Mouse (Mus musculus) left cerebral cortex, adult 2 months (tissue): ENCODE data around the gene Gipc3. TPM values are rescaled to one million over a fixed set of nuclear protein-coding genes. Genes with fewer than 3 reads are reported as not detected.

Source experiments
- DNase-seq, 2 experiments: peaks; one replicate each; pipeline ENCODE4 v3.0.0; 2021 to 2022; ENCODE audit warnings: low spot score in 2 of 2, mixed read lengths in 1 of 2; ENCODE audit errors: extremely low spot score in 1 of 2
- H3K27ac ChIP-seq: fragments of 200-600 bp; 2 replicates; pipeline ENCODE4 v1.8.1; 2022
- H3K4me3 ChIP-seq: fragments of 200-600 bp; 2 replicates; pipeline ENCODE4 v1.8.1; 2022
- CTCF ChIP-seq: fragments of 200-600 bp; IDR thresholded peaks from 2 replicates; pipeline ENCODE4 v1.8.1; 2022; ENCODE audit warnings: antibody characterized with exemption, mild to moderate bottlenecking, moderate library complexity
- intact Hi-C: fragments of 180-260 bp; cut with DNase I; formaldehyde crosslinking; loops from one replicate; pipeline ENCODE4 v1.15.1; 2025
- total RNA-seq, 2 experiments: library from RNA; stranded (reverse); gene quantifications; 2 replicates each; pipeline ENCODE4 v1.2.3; 2021

Gipc3 gene
- total RNA-seq, 2 experiments from 2014 or later = 1.7 to 2.1 TPM

- intact Hi-C loops = no loop called here
- H3K27ac ChIP-seq = peak overlapping the region; percentile 98
- H3K4me3 ChIP-seq = no peak overlapping the region
- no peak for DNase-seq
- no peak for TF ChIP-seq CTCF
Observed at GRCm38 (mm10) chr10:81300352-81300907, 42.6 kb downstream of the Gipc3 start.

DNA sequence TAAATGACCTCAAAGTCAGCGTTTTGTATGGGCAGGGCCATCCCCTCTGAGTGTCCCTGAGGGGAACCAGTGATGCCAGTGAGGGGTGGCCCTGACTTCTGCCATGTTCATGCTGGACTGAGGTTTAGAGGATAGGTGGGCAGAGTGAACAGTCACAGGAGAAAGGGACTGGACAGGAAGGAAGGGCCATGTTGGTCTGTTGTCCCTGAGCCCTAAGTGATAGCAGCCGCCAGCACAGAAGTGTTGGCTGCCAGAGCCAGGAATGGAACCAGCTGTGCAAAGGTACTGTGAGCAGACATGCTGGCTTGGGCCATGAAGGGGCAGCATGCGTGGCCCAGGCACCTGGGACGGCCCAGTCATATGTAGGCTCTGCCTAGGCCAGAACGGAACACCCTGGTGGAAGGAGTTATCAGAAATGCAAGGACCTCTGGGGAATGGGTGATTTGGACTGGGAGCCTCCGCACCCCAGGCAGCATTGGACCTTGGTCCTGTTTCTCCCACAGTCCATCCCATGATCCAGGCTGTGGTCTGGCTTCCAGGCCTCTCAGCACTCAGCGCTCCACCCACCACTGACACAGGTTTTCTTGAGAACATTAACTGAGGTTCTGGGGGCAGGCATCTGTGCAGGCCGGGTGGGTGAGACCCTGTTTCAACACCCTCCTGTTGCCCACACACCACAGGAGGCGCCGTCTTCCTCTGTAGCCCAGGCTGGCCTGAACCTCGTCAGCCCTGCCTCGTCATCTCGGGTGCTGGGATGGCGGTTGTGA is 43.3 kb downstream of the Gipc3 start:
- Histone ChIP-seq H3K4me3 (no peak overlapping the region), H3K27ac (peak overlapping the region; percentile 98)
- no peak for DNase-seq
- intact Hi-C loops = no loop called here
- no peak for TF ChIP-seq CTCF

DNA sequence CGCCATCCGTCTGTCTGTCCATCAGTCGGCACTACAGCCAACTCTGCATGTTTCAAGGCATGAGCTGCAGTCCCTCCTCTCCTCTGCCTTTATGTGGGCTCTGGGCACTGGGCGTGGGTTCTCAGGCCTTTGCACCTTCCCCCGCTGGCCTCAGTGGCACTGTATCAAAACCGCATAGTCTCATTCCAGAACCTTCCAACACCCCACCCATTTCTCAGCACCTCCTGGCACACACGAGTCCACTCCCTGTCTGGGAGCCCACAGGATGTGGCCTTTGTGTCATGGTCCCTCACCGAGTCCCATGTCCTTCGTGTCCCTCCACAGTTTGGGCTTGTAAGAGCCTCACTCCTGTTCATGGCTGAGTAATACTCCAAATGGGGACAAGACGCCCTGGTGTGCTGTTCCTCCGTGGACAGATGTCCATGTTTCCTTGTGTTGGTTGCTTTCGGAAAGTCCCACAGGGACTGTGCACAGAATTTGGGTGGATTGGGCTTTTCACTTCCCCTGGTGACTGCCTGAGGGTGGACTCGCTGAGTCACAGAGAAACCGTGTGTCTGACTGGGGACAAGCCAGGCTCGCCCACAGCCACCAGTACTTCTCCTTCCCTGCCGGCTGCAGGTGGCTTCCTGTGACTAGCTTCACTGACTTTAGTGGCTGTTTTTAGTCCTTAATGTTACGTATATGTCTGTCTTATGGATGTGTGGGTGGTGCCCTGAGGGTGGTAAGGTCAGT is 44.5 kb downstream of the Gipc3 start:
- peak; percentile 24 for TF ChIP-seq CTCF
- intact Hi-C loops = no loop called here
- peak; percentile 55 to 78 for DNase-seq
- Histone ChIP-seq H3K4me3 (no peak overlapping the region), H3K27ac (peak overlapping the region; percentile 98)

GRCm38 (mm10) chr10:81297845-81298244 is 45.2 kb downstream of the Gipc3 start:
- H3K27ac ChIP-seq = peak overlapping the region; percentile 98
- intact Hi-C loops = no loop called here
- no peak for TF ChIP-seq CTCF
- DNase-seq = no peak
- no peak overlapping the region for H3K4me3 ChIP-seq

DNA sequence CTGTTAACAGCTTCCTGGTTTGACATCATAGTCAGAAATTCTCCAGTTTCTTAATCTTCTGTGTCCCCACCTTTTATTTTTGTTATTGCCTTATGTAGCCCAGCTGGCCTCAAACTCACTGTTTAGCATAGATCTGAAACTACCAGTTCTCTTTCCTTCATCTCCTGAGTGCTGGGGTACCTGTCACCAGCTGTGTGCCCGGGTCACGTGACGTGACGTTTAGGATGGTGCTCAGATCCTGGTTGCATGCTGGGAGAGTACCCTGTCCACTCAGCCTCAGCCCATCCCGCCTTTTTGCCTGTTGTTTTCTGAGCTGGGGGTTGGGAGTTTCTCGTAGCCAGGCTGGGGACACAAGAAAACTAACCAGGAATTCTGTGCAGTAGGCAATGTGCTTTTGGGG is 45.8 kb downstream of the Gipc3 start:
- no peak for TF ChIP-seq CTCF
- DNase-seq = no peak
- intact Hi-C loops = no loop called here
- Histone ChIP-seq H3K27ac (peak overlapping the region; percentile 98), H3K4me3 (no peak overlapping the region)

- TF ChIP-seq CTCF = no peak
- peak overlapping the region; percentile 98 for H3K27ac ChIP-seq
- intact Hi-C loops = no loop called here
- peak overlapping the region; percentile 96 for H3K4me3 ChIP-seq
- peak in 1 of 2 experiments; percentile 56 for DNase-seq
Observed at GRCm38 (mm10) chr10:81295185-81295584, 47.9 kb downstream of the Gipc3 start.

- Histone ChIP-seq H3K27ac (peak overlapping the region; percentile 98), H3K4me3 (peak overlapping the region; percentile 96)
- intact Hi-C loops = no loop called here
- no peak for DNase-seq
- no peak for TF ChIP-seq CTCF
Observed at GRCm38 (mm10) chr10:81294442-81294841, 48.6 kb downstream of the Gipc3 start.

GRCm38 (mm10) chr10:81293334-81294030 is 49.6 kb downstream of the Gipc3 start:
- intact Hi-C loops = no loop called here
- DNase-seq = no peak
- peak overlapping the region; percentile 96 for H3K4me3 ChIP-seq
- peak overlapping the region; percentile 98 for H3K27ac ChIP-seq
- no peak for TF ChIP-seq CTCF

- DNase-seq = peak; percentile 99 to 100
- peak within 1 kb of the TSS; percentile 98 for H3K27ac ChIP-seq
- intact Hi-C loops = no loop called here
- peak; percentile 85 for TF ChIP-seq CTCF
- H3K4me3 ChIP-seq = peak within 1 kb of the TSS; percentile 96
Observed at GRCm38 (mm10) chr10:81292554-81293333, 50.3 kb downstream of the Gipc3 start, which contains the start of gene Pip5k1c. Gene Pip5k1c (plus strand): TSS chr10:81292963.

GRCm38 (mm10) chr10:81291511-81292104 is 51.5 kb downstream of the Gipc3 start, which contains the start of gene Tjp3:
Gene Tjp3 (minus strand): TSS chr10:81291581.
- intact Hi-C loops = no loop called here
- no peak for TF ChIP-seq CTCF
- DNase-seq = no peak
- no peak within 1 kb of the TSS for H3K27ac ChIP-seq
- H3K4me3 ChIP-seq = no peak within 1 kb of the TSS
